Mouse (Mus musculus): ENCODE data around the gene Bcl2l12.

DNA sequence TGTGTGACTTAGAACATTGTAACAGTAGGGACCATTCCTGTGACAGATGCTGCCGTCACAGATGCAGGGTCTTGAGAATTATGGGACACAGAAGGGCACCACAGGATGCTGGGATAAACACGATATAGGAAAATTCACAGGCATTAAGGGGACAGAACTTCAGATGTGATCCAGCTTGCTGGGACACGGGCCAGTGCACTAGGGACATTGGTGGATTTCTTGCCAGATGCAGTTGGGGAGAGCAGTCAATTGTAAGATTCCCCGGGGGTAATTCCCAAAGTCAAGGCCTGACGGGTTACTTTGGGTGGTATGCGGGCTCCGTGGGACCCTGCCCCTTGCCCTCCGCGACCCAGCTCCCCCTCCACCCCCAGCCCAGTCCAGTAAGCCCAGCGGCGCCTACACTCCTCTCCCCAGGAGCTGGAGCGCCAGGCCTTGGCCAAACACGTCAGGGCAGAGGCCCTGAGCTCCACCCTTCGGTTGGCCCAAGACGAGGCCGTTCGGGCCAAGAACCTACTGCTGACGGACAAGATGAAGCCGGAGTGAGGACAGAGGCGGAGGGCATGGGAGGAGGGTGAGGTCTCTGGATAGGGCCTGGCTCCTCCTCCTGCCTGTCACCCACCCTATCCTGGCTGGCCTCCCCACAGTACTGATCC lies 41.2 kb downstream of the Bcl2l12 start:
- no peak for TF ChIP-seq CTCF (IDR thresholded peaks at IDR 0.05; ENCODE audit: control insufficient read depth, insufficient read depth, insufficient read length)
- no peak for TF ChIP-seq USF1 (IDR thresholded peaks at IDR 0.05; ENCODE audit: low read depth)
- no peak for TF ChIP-seq MYOG (IDR thresholded peaks at IDR 0.05; ENCODE audit: control insufficient read depth, extremely low read depth, insufficient read length)
- TF ChIP-seq CEBPB (IDR thresholded peaks at IDR 0.05; ENCODE audit: low read depth) = no peak
- no peak for TF ChIP-seq MAX (IDR thresholded peaks at IDR 0.05)
- TF ChIP-seq MYOD1 (IDR thresholded peaks at IDR 0.05; ENCODE audit: control insufficient read depth, insufficient read length, low read depth) = no peak
- TF ChIP-seq FOSL1 (IDR thresholded peaks at IDR 0.05; ENCODE audit: insufficient read depth, low read length, poor library complexity, severe bottlenecking) = no peak

Data from C2C12 (cell line).